Comparison of ENCODE assay signal across 11 mouse cellular contexts in the genomic region with DNA sequence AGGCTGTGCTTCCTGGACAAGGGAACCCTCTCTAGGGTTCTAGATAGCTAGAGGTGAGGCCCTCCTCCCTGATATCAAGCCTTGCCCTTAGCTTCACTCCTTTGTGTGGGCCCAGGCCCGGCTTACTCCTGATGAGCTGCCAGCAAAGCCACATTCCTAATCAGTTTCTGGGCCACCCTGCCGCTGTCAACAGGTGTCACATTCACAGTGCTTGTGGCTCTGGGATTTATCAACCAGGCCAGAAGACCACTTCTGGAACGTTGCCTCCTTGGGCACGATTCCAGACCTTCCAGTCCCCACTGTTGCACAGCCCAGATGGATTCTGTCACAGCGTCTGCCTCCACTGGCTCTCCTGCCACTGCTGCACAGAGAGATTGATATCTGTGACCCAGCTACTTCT. TPM values are rescaled to one million over a fixed set of nuclear protein-coding genes. Genes with fewer than 3 reads are reported as not detected.
DNase-seq lines count a peak whose midpoint lies in the region; ATAC-seq and TF ChIP-seq lines count a peak whose summit lies in the region.
"Had no signal": no experiment of that assay in that cellular context is flagged by ENCODE, and none has a peak within 500 bp of the region (broad histone marks: within the 10 kb centered on the region; RNA-seq: fewer than 3 reads in every experiment).

No protein-coding gene starts in this region.

- DNase-seq in gastrocnemius, postnatal 14 days = peak; percentile 22
- no peak for DNase-seq in gastrocnemius, adult 8-10 months (ENCODE audit: low spot score in 2 of 2)
- DNase-seq in thymus, adult 2 months = no peak
- DNase-seq in thymus, postnatal 0 days (ENCODE audit: low spot score) = no peak
- DNase-seq in limb, embryonic 11.5 days (ENCODE audit: low spot score) = peak; percentile 32
- DNase-seq in stomach, postnatal 0 days (ENCODE audit: low spot score) = peak; percentile 24
- no peak for DNase-seq in embryo, embryonic 10.5 days (ENCODE audit: low spot score)
- no peak for DNase-seq in cerebellum, adult 2 months

- H3K36me3 ChIP-seq in thymus, adult 2 months (ENCODE audit: control insufficient read depth, insufficient read depth, low read length) = no peaks in the 10 kb centered on the region; the same call in 1 of the 2 replicates
- H3K36me3 ChIP-seq in limb, embryonic 11.5 days (ENCODE audit: control insufficient read depth, insufficient read depth, low read length) = no peaks in the 10 kb centered on the region
- H3K36me3 ChIP-seq in stomach, postnatal 0 days (ENCODE audit: control insufficient read depth, insufficient read depth, low read length) = no peaks in the 10 kb centered on the region
- H3K36me3 ChIP-seq: midbrain, embryonic 12.5 days had no signal

- no peaks in the 10 kb centered on the region for H3K27me3 ChIP-seq in thymus, adult 2 months (ENCODE audit: control insufficient read depth, insufficient read depth, low read length)
- no peaks in the 10 kb centered on the region for H3K27me3 ChIP-seq in limb, embryonic 11.5 days (ENCODE audit: control insufficient read depth, insufficient read depth, low read length)
- H3K27me3 ChIP-seq in stomach, postnatal 0 days (ENCODE audit: control insufficient read depth, insufficient read depth, low read length) = no peaks in the 10 kb centered on the region
- no peaks in the 10 kb centered on the region for H3K27me3 ChIP-seq in cerebellum, adult 2 months (ENCODE audit: control insufficient read depth, insufficient read depth, low read length)
- H3K27me3 ChIP-seq: midbrain, embryonic 12.5 days had no signal

- no peak for TF ChIP-seq CTCF in thymus, adult 2 months (IDR thresholded peaks at IDR 0.05; ENCODE audit: borderline replicate concordance, control insufficient read depth, extremely low read depth, insufficient read depth, low read length, poor library complexity)
- no peak for TF ChIP-seq CTCF in stomach, postnatal 0 days (IDR thresholded peaks at IDR 0.05; ENCODE audit: low read depth)
- TF ChIP-seq CTCF in cerebellum, adult 2 months (IDR thresholded peaks at IDR 0.05; ENCODE audit: borderline replicate concordance, insufficient read depth, low read depth, low read length) = no peak

- H3K9me3 ChIP-seq in limb, embryonic 11.5 days (ENCODE audit: control insufficient read depth, low read length) = no peaks in the 10 kb centered on the region
- no peaks in the 10 kb centered on the region for H3K9me3 ChIP-seq in stomach, postnatal 0 days (ENCODE audit: control insufficient read depth, low read length)
- H3K9me3 ChIP-seq: midbrain, embryonic 12.5 days had no signal

- H3K4me3 ChIP-seq in thymus, adult 2 months (ENCODE audit: control insufficient read depth, insufficient read depth, low read length) = no peak overlapping the region
- no peak overlapping the region for H3K4me3 ChIP-seq in limb, embryonic 11.5 days (ENCODE audit: low read depth, low read length)
- no peak overlapping the region for H3K4me3 ChIP-seq in stomach, postnatal 0 days (ENCODE audit: low read depth, low read length)
- H3K4me3 ChIP-seq in cerebellum, adult 2 months (replicated peaks; ENCODE audit: insufficient read depth, low read depth, low read length) = no peak overlapping the region
- H3K4me3 ChIP-seq: midbrain, embryonic 12.5 days had no signal

- TF ChIP-seq EP300 in stomach, postnatal 0 days (optimal IDR thresholded peaks at IDR 0.05) = no peak

- H3K4me2 ChIP-seq in limb, embryonic 11.5 days (ENCODE audit: low read depth, severe bottlenecking) = no peak overlapping the region
- H3K4me2 ChIP-seq in stomach, postnatal 0 days (replicated peaks; ENCODE audit: low read depth) = no peak overlapping the region
- H3K4me2 ChIP-seq: midbrain, embryonic 12.5 days had no signal

- intact Hi-C loops in gastrocnemius, postnatal 14 days (cut with DNase I; ENCODE audit: low total_unique reads) = no loop called here

- WGBS in thymus, adult 2 months = 47% methylated on average over 5 of the region's 5 CpGs
- WGBS in limb, embryonic 11.5 days = 31% methylated on average over 5 of the region's 5 CpGs
- WGBS in stomach, postnatal 0 days = 22% methylated on average over 5 of the region's 5 CpGs
- WGBS in cerebellum, adult 2 months = 16% methylated on average over 5 of the region's 5 CpGs

- H3K9ac ChIP-seq in limb, embryonic 11.5 days (ENCODE audit: low read length) = no peak overlapping the region
- H3K9ac ChIP-seq in stomach, postnatal 0 days (ENCODE audit: low read length) = no peak overlapping the region
- H3K9ac ChIP-seq: midbrain, embryonic 12.5 days had no signal

- TF ChIP-seq POLR2A in thymus, adult 2 months (IDR thresholded peaks at IDR 0.05; ENCODE audit: control insufficient read depth, extremely low read depth, insufficient read depth, low read length, poor library complexity) = no peak
- no peak for TF ChIP-seq POLR2A in cerebellum, adult 2 months (IDR thresholded peaks at IDR 0.05; ENCODE audit: borderline replicate concordance, insufficient read depth, low read length)

- H3K27ac ChIP-seq in thymus, adult 2 months (ENCODE audit: control insufficient read depth, insufficient read depth, low read length) = peak overlapping the region; percentile 99
- no peak overlapping the region for H3K27ac ChIP-seq in limb, embryonic 11.5 days (replicated peaks; ENCODE audit: low read depth, low read length)
- H3K27ac ChIP-seq in stomach, postnatal 0 days (replicated peaks) = no peak overlapping the region
- no peak overlapping the region for H3K27ac ChIP-seq in cerebellum, adult 2 months (ENCODE audit: insufficient read depth, low read length)
- H3K27ac ChIP-seq: midbrain, embryonic 12.5 days had no signal

- no peak for ATAC-seq in limb, embryonic 11.5 days (ENCODE audit: insufficient number of reproducible peaks, low FRiP score, low TSS enrichment, low read depth)
- ATAC-seq in stomach, postnatal 0 days (ENCODE audit: low FRiP score, low TSS enrichment) = peak; percentile 56; the same call in 1 of the 2 replicates

- H3K4me1 ChIP-seq in thymus, adult 2 months (replicated peaks; ENCODE audit: control insufficient read depth, insufficient read depth, low read length) = peaks cover 73% of the 10 kb centered on the region
- peaks cover 14% of the 10 kb centered on the region for H3K4me1 ChIP-seq in limb, embryonic 11.5 days (ENCODE audit: control insufficient read depth, insufficient read depth, low read length)
- no peaks in the 10 kb centered on the region; the same call in 1 of the 2 replicates for H3K4me1 ChIP-seq in stomach, postnatal 0 days (replicated peaks; ENCODE audit: control insufficient read depth, insufficient read depth)
- peaks cover 10% of the 10 kb centered on the region for H3K4me1 ChIP-seq in cerebellum, adult 2 months (ENCODE audit: control insufficient read depth, insufficient read depth, low read length)

RNA-seq across cellular contexts. Expression of gene Colq, which starts 30.3 kb away (rescaled TPM):
- 1 to 10 TPM; 8.3 to 9.4 TPM for total RNA-seq in gastrocnemius, postnatal 14 days (2021)
- 1 to 10 TPM; 5.7 to 7.2 (median 6.1) TPM for total RNA-seq in gastrocnemius, adult 8-10 months (2022)
- 151 and 166 TPM in 2 replicates for polyA plus RNA-seq in thymus, adult 2 months (2012; rRNA removed)
- polyA plus RNA-seq in thymus, postnatal 0 days (2015; fragmentation: Nextera tagmentation; extraction: Ambion mirVana) = 91.4 and 93.9 TPM in 2 replicates
- polyA plus RNA-seq in limb, embryonic 11.5 days (2014; fragmentation: Nextera tagmentation; extraction: Ambion mirVana) = 0.24 and 0.51 TPM in 2 replicates
- 0.91 and 1.2 TPM in 2 replicates for polyA plus RNA-seq in stomach, postnatal 0 days (2015; fragmentation: Nextera tagmentation; extraction: Ambion mirVana)
- polyA plus RNA-seq in cerebellum, adult 2 months (2012; rRNA removed) = 4.1 and 4.5 TPM in 2 replicates
- total RNA-seq: granulocyte monocyte progenitor cell, adult 5-6 weeks had no signal
- polyA plus RNA-seq: C2C12 had no signal

Comparison
In these comparisons a context has a peak if more than half of its experiments do, and no peak if none do; other contexts are left out.
1. DNase-seq: peak in gastrocnemius, postnatal 14 days (single experiment), limb, embryonic 11.5 days (single experiment) and stomach, postnatal 0 days (single experiment); none in gastrocnemius, adult 8-10 months (0 of 2), thymus, adult 2 months (single experiment), thymus, postnatal 0 days (single experiment), embryo, embryonic 10.5 days (single experiment) and cerebellum, adult 2 months (0 of 2).
2. RNA of gene Colq, which starts 30.3 kb away (polyA plus RNA-seq): 151 to 166 TPM in thymus, adult 2 months and 91.4 to 93.9 TPM in thymus, postnatal 0 days; 4.1 to 4.5 TPM in cerebellum, adult 2 months, 0.91 to 1.2 TPM in stomach, postnatal 0 days and 0.24 to 0.51 TPM in limb, embryonic 11.5 days; every median in the first group is over 10 times any median in the second.